Mouse (Mus musculus) myocyte (in vitro differentiated cells): ENCODE measurements around the gene Rapgef3. TPM values are rescaled to one million over a fixed set of nuclear protein-coding genes. Genes with fewer than 3 reads are reported as not detected.

Source experiments
- H3K27me3 ChIP-seq: one replicate; pipeline ENCODE4 v1.6.1; 2011; ENCODE audit not compliant: control insufficient read depth, insufficient read depth, insufficient read length
- H3K36me3 ChIP-seq: one replicate; pipeline ENCODE4 v1.6.1; 2011; ENCODE audit not compliant: control insufficient read depth, insufficient read depth
- H3K4me2 ChIP-seq: one replicate; pipeline ENCODE4 v1.6.1; 2011; ENCODE audit warnings: low read depth, control low read depth
- H3K4me3 ChIP-seq: one replicate; pipeline ENCODE4 v1.5.1; 2011; ENCODE audit warnings: mild to moderate bottlenecking, control low read depth, moderate library complexity
- H3K79me2 ChIP-seq: one replicate; pipeline ENCODE4 v1.6.1; 2011; ENCODE audit not compliant: control insufficient read depth, insufficient read depth
- H3ac ChIP-seq: one replicate; pipeline ENCODE4 v1.6.1; 2011; ENCODE audit not compliant: control insufficient read depth, insufficient read length
- CEBPB ChIP-seq: IDR thresholded peaks from 2 replicates; pipeline ENCODE4 v1.6.1; 2011; ENCODE audit warnings: mild to moderate bottlenecking, moderate library complexity; ENCODE audit not compliant: poor library complexity, insufficient read depth, severe bottlenecking
- E2F4 ChIP-seq: IDR thresholded peaks from one replicate; pipeline ENCODE4 v1.6.1; 2011; ENCODE audit warnings: mild to moderate bottlenecking, control low read depth, moderate library complexity; ENCODE audit not compliant: insufficient read depth
- MAX ChIP-seq: IDR thresholded peaks from one replicate; pipeline ENCODE4 v1.6.1; 2011; ENCODE audit warnings: low read depth, mild to moderate bottlenecking, control low read depth
- MYOD1 ChIP-seq, 3 experiments: IDR thresholded peaks; one replicate each; pipeline ENCODE4 v1.6.1; 2011; ENCODE audit warnings: control low read depth in 2 of 3, low read depth in 2 of 3, mild to moderate bottlenecking in 2 of 3, moderate library complexity in 1 of 3; ENCODE audit not compliant: insufficient read length in 2 of 3, control insufficient read depth in 1 of 3
- MYOG ChIP-seq, 3 experiments: IDR thresholded peaks; one replicate each; pipeline ENCODE4 v1.6.1; 2011; ENCODE audit warnings: control low read depth in 2 of 3, low read depth in 2 of 3, mild to moderate bottlenecking in 2 of 3; ENCODE audit not compliant: insufficient read length in 2 of 3, control insufficient read depth in 1 of 3, insufficient read depth in 1 of 3
- POLR2A ChIP-seq: IDR thresholded peaks from one replicate; pipeline ENCODE4 v1.6.1; 2011; ENCODE audit warnings: low read depth, mild to moderate bottlenecking, control low read depth, moderate library complexity; ENCODE audit not compliant: insufficient read length
- POLR2AphosphoS2 ChIP-seq: IDR thresholded peaks from one replicate; pipeline ENCODE4 v1.6.1; 2011; ENCODE audit warnings: low read depth, control low read depth; ENCODE audit not compliant: insufficient read length
- REST ChIP-seq: IDR thresholded peaks from one replicate; pipeline ENCODE4 v1.6.1; 2011; ENCODE audit warnings: mild to moderate bottlenecking, control low read depth, moderate library complexity; ENCODE audit not compliant: insufficient read depth, insufficient read length
- SRF ChIP-seq: IDR thresholded peaks from one replicate; pipeline ENCODE4 v1.6.1; 2011; ENCODE audit warnings: low read depth; ENCODE audit not compliant: control insufficient read depth, insufficient read length
- TCF12 ChIP-seq: IDR thresholded peaks from one replicate; pipeline ENCODE4 v1.6.1; 2011; ENCODE audit warnings: mild to moderate bottlenecking, control low read depth; ENCODE audit not compliant: poor library complexity, insufficient read depth, severe bottlenecking
- TCF3 ChIP-seq: IDR thresholded peaks from one replicate; pipeline ENCODE4 v1.6.1; 2011; ENCODE audit warnings: low read depth, control low read depth; ENCODE audit not compliant: insufficient read length
- USF1 ChIP-seq: IDR thresholded peaks from one replicate; pipeline ENCODE4 v1.6.1; 2011; ENCODE audit warnings: low read depth, mild to moderate bottlenecking, control low read depth, moderate library complexity
- polyA plus RNA-seq: library from polyadenylated mRNA; unstranded; fragments of >200 nt; fragmentation: generic; extraction: Trizol; gene quantifications from one replicate; pipeline ENCODE4 v1.2.1, GENCODE M21; 2012; ENCODE audit warnings: missing spikeins

Rapgef3 gene
- polyA plus RNA-seq, 1 experiment: 1.2 TPM

GRCm38 (mm10) chr15:97727048-97727447 is 40.7 kb downstream of the Rapgef3 start:
- H3ac ChIP-seq: no peak overlapping the region
- peak overlapping the region; percentile 55 for H3K4me2 ChIP-seq
- no peaks in the 10 kb centered on the region for H3K79me2 ChIP-seq
- no peaks in the 10 kb centered on the region for H3K36me3 ChIP-seq
- peak in 1 of 3 experiments; percentile 7 for TF ChIP-seq MYOG (IDR thresholded peaks at IDR 0.05; ENCODE audit: control insufficient read depth in 1 of 3, insufficient read depth in 1 of 3, insufficient read length in 2 of 3, low read depth in 2 of 3)
- TF ChIP-seq REST: no peak
- peak; percentile 74 for TF ChIP-seq CEBPB
- TF ChIP-seq USF1: peak; percentile 52
- peaks cover 18% of the 10 kb centered on the region for H3K27me3 ChIP-seq
- no peak overlapping the region for H3K4me3 ChIP-seq

GRCm38 (mm10) chr15:97726310-97726709 is 41.5 kb downstream of the Rapgef3 start:
- no peak overlapping the region for H3ac ChIP-seq
- TF ChIP-seq REST (no peak), E2F4 (no peak), SRF (no peak), MYOD1 (IDR thresholded peaks at IDR 0.05; ENCODE audit: control insufficient read depth in 1 of 3, insufficient read length in 2 of 3, low read depth in 2 of 3) (peak in 2 of 3 experiments; percentile 63 to 78), POLR2AphosphoS2 (no peak), MYOG (IDR thresholded peaks at IDR 0.05; ENCODE audit: control insufficient read depth in 1 of 3, insufficient read depth in 1 of 3, insufficient read length in 2 of 3, low read depth in 2 of 3) (no peak)
- peaks cover 18% of the 10 kb centered on the region for H3K27me3 ChIP-seq
- no peaks in the 10 kb centered on the region for H3K36me3 ChIP-seq
- H3K79me2 ChIP-seq: no peaks in the 10 kb centered on the region
- H3K4me3 ChIP-seq: no peak overlapping the region
- H3K4me2 ChIP-seq: peak overlapping the region; percentile 55

GRCm38 (mm10) chr15:97725198-97725785 is 42.5 kb downstream of the Rapgef3 start:
- Histone ChIP-seq H3K27me3 (peaks cover 22% of the 10 kb centered on the region), H3ac (no peak overlapping the region)

GRCm38 (mm10) chr15:97724346-97725197 is 43.2 kb downstream of the Rapgef3 start:
- TF ChIP-seq E2F4: no peak
- no peak overlapping the region for H3ac ChIP-seq
- H3K4me2 ChIP-seq: no peak overlapping the region
- H3K36me3 ChIP-seq: no peaks in the 10 kb centered on the region
- no peaks in the 10 kb centered on the region for H3K79me2 ChIP-seq
- H3K27me3 ChIP-seq: peaks cover 23% of the 10 kb centered on the region
- no peak overlapping the region for H3K4me3 ChIP-seq

More at GRCm38 (mm10) chr15:97725198-97725785, 42.5 kb downstream of the Rapgef3 start:
- TF ChIP-seq USF1: no peak
- TF ChIP-seq POLR2A: no peak
- no peak for TF ChIP-seq MAX
- TF ChIP-seq MYOD1 (IDR thresholded peaks at IDR 0.05; ENCODE audit: control insufficient read depth in 1 of 3, insufficient read length in 2 of 3, low read depth in 2 of 3): no peak
- TF ChIP-seq SRF: no peak
- no peak for TF ChIP-seq MYOG (IDR thresholded peaks at IDR 0.05; ENCODE audit: control insufficient read depth in 1 of 3, insufficient read depth in 1 of 3, insufficient read length in 2 of 3, low read depth in 2 of 3)
- no peak for TF ChIP-seq REST
- no peak for TF ChIP-seq POLR2AphosphoS2
- TF ChIP-seq E2F4: no peak
- no peak for TF ChIP-seq CEBPB
- TF ChIP-seq TCF12: no peak
- TF ChIP-seq TCF3: no peak
- Histone ChIP-seq H3K36me3 (no peaks in the 10 kb centered on the region), H3K4me2 (no peak overlapping the region), H3K4me3 (no peak overlapping the region), H3K79me2 (no peaks in the 10 kb centered on the region)

- H3K36me3 ChIP-seq: no peaks in the 10 kb centered on the region
- no peaks in the 10 kb centered on the region for H3K79me2 ChIP-seq
- peaks cover 31% of the 10 kb centered on the region for H3K27me3 ChIP-seq
- H3K4me2 ChIP-seq: no peak overlapping the region
- no peak overlapping the region for H3K4me3 ChIP-seq
- TF ChIP-seq TCF12 (no peak), MYOG (IDR thresholded peaks at IDR 0.05; ENCODE audit: control insufficient read depth in 1 of 3, insufficient read depth in 1 of 3, insufficient read length in 2 of 3, low read depth in 2 of 3) (no peak), TCF3 (no peak), E2F4 (no peak), POLR2AphosphoS2 (no peak), POLR2A (no peak), USF1 (no peak), REST (no peak), SRF (no peak), CEBPB (no peak), MAX (no peak), MYOD1 (IDR thresholded peaks at IDR 0.05; ENCODE audit: control insufficient read depth in 1 of 3, insufficient read length in 2 of 3, low read depth in 2 of 3) (no peak)
- no peak overlapping the region for H3ac ChIP-seq
Observed at GRCm38 (mm10) chr15:97723536-97724345, 44.0 kb downstream of the Rapgef3 start.
